8 mouse cellular contexts compared by ENCODE assay signal in genomic region chr3:96636448-96636847, GRCm38 (mm10). TPM values are rescaled to one million over a fixed set of nuclear protein-coding genes. Genes with fewer than 3 reads are reported as not detected.
DNase-seq lines count a peak whose midpoint lies in the region; ATAC-seq and TF ChIP-seq lines count a peak whose summit lies in the region.

No protein-coding gene starts in this region.

- H3K4me2 ChIP-seq in heart, embryonic 13.5 days, result peak overlapping the region; percentile 90
- peak overlapping the region; percentile 93 for H3K4me2 ChIP-seq in forebrain, embryonic 13.5 days
- H3K4me2 ChIP-seq in liver, embryonic 14.5 days (ENCODE audit: low read depth), result peak overlapping the region; percentile 93

- WGBS in heart, embryonic 13.5 days, result 60% methylated on average over 11 of the region's 11 CpGs
- WGBS in forebrain, embryonic 13.5 days, result 74% methylated on average over 11 of the region's 11 CpGs
- 48% methylated on average over 11 of the region's 11 CpGs for WGBS in liver, embryonic 14.5 days (ENCODE audit: insufficient replicate concordance)

- no peaks in the 10 kb centered on the region for H3K9me3 ChIP-seq in heart, embryonic 13.5 days
- no peaks in the 10 kb centered on the region for H3K9me3 ChIP-seq in forebrain, embryonic 13.5 days (replicated peaks)
- H3K9me3 ChIP-seq in liver, embryonic 14.5 days (ENCODE audit: control insufficient read depth, low read length), result no peaks in the 10 kb centered on the region

- peak overlapping the region; percentile 54 for H3ac ChIP-seq in C2C12 (ENCODE audit: control insufficient read depth, insufficient read length, low read depth)

- no peak for TF ChIP-seq EP300 in liver, embryonic 14.5 days (IDR thresholded peaks at IDR 0.05; ENCODE audit: low read depth)

- H3K4me3 ChIP-seq in heart, embryonic 13.5 days, result peak overlapping the region; percentile 81
- H3K4me3 ChIP-seq in C2C12 (ENCODE audit: insufficient read depth, poor library complexity, severe bottlenecking), result peak overlapping the region; percentile 68
- peak overlapping the region; percentile 90 for H3K4me3 ChIP-seq in forebrain, embryonic 13.5 days
- peak overlapping the region; percentile 6 to 99 for H3K4me3 ChIP-seq in liver, embryonic 14.5 days (ENCODE audit: insufficient read depth in 1 of 2, low read depth in 2 of 2, low read length in 2 of 2)

- TF ChIP-seq CTCF in C2C12 (IDR thresholded peaks at IDR 0.05; ENCODE audit: control insufficient read depth, insufficient read depth, insufficient read length), result no peak
- no peak for TF ChIP-seq CTCF in liver, embryonic 14.5 days (IDR thresholded peaks at IDR 0.05; ENCODE audit: low read depth)

- H3K36me3 ChIP-seq in heart, embryonic 13.5 days, result peaks cover 68% of the 10 kb centered on the region
- peaks cover 40% of the 10 kb centered on the region for H3K36me3 ChIP-seq in C2C12 (ENCODE audit: control insufficient read depth, insufficient read depth)
- peaks cover 50% of the 10 kb centered on the region for H3K36me3 ChIP-seq in forebrain, embryonic 13.5 days (ENCODE audit: poor library complexity, severe bottlenecking)
- peaks cover 13% of the 10 kb centered on the region for H3K36me3 ChIP-seq in liver, embryonic 14.5 days (replicated peaks; ENCODE audit: control insufficient read depth, insufficient read depth, low read depth)

- peaks cover 24% of the 10 kb centered on the region for H3K4me1 ChIP-seq in heart, embryonic 13.5 days
- peaks cover 21% of the 10 kb centered on the region for H3K4me1 ChIP-seq in forebrain, embryonic 13.5 days
- H3K4me1 ChIP-seq in liver, embryonic 14.5 days (replicated peaks; ENCODE audit: control insufficient read depth in 2 of 2, insufficient read depth in 2 of 2, low read length in 1 of 2), result peaks cover 11 to 13% of the 10 kb centered on the region in 2 experiments

- H3K79me2 ChIP-seq in C2C12 (ENCODE audit: control insufficient read depth, insufficient read depth), result peaks cover 30% of the 10 kb centered on the region

- no peak overlapping the region for H3K27ac ChIP-seq in heart, embryonic 13.5 days (replicated peaks)
- H3K27ac ChIP-seq in forebrain, embryonic 13.5 days, result no peak overlapping the region
- H3K27ac ChIP-seq in liver, embryonic 14.5 days, result no peak overlapping the region

- H3K79me3 ChIP-seq in C2C12 (ENCODE audit: low read depth), result peaks cover 18% of the 10 kb centered on the region

- peak overlapping the region; percentile 97 for H3K9ac ChIP-seq in heart, embryonic 13.5 days
- H3K9ac ChIP-seq in forebrain, embryonic 13.5 days, result peak overlapping the region; percentile 96
- H3K9ac ChIP-seq in liver, embryonic 14.5 days (replicated peaks), result peak overlapping the region; percentile 99

- no peak for DNase-seq in heart, postnatal 10 days
- DNase-seq in liver, embryonic 14.5 days (ENCODE audit: low read depth in 3 of 3, low spot score in 3 of 3), result no peak
- DNase-seq in MN1 (ENCODE audit: low spot score), result no peak
- DNase-seq in frontal cortex, postnatal 25 days (ENCODE audit: low spot score in 2 of 2), result no peak
- no peak for DNase-seq in urinary bladder, postnatal 25 days (ENCODE audit: low spot score)

- H3K27me3 ChIP-seq in heart, embryonic 13.5 days (replicated peaks), result no peaks in the 10 kb centered on the region
- no peaks in the 10 kb centered on the region for H3K27me3 ChIP-seq in C2C12 (ENCODE audit: control insufficient read depth, insufficient read depth, insufficient read length)
- H3K27me3 ChIP-seq in forebrain, embryonic 13.5 days, result no peaks in the 10 kb centered on the region
- H3K27me3 ChIP-seq in liver, embryonic 14.5 days (ENCODE audit: control insufficient read depth, insufficient read depth, low read length), result no peaks in the 10 kb centered on the region

- ATAC-seq in heart, embryonic 13.5 days (ENCODE audit: extremely low read depth, insufficient number of reproducible peaks, low FRiP score, low TSS enrichment), result no peak
- no peak for ATAC-seq in forebrain, embryonic 13.5 days
- no peak for ATAC-seq in liver, embryonic 14.5 days (ENCODE audit: insufficient read depth)

- intact Hi-C loops in heart, postnatal 10 days (cut with DNase I), result loop anchor here (5.0 kb wide), 1 partner anchor 61 kb away; the partner anchor contains the start of gene Pias3

TF ChIP-seq in C2C12, 6 proteins besides CTCF, POLR2A, EP300 and RAD21:
- TF ChIP-seq FOSL1 (IDR thresholded peaks at IDR 0.05; ENCODE audit: insufficient read depth, low read length, poor library complexity, severe bottlenecking) (no peak), MYOD1 (IDR thresholded peaks at IDR 0.05; ENCODE audit: control insufficient read depth, insufficient read length, low read depth) (no peak), USF1 (IDR thresholded peaks at IDR 0.05; ENCODE audit: low read depth) (no peak), MYOG (IDR thresholded peaks at IDR 0.05; ENCODE audit: control insufficient read depth, extremely low read depth, insufficient read length) (no peak), CEBPB (IDR thresholded peaks at IDR 0.05; ENCODE audit: low read depth) (no peak)

RNA-seq across cellular contexts. Expression of gene Gm42957, which starts 1.2 kb away (rescaled TPM):
- polyA plus RNA-seq in heart, embryonic 13.5 days (2015; fragmentation: Nextera tagmentation; extraction: Ambion mirVana), result 0.05 and 0.14 TPM in 2 replicates
- total RNA-seq in heart, postnatal 10 days (2021), result under 1 TPM in 1 of 2 experiments, not detected in 1; 0.20 TPM
- polyA plus RNA-seq in C2C12 (2012; fragmentation: generic; extraction: Trizol), result 0.01 TPM
- 0.06 and 0.10 TPM in 2 replicates for polyA plus RNA-seq in forebrain, embryonic 13.5 days (2015; fragmentation: Nextera tagmentation; extraction: Ambion mirVana)
- 0.02 TPM in 1 of 2 replicates, not detected in the other for polyA plus RNA-seq in liver, embryonic 14.5 days (2012; rRNA removed)
- not detected in 2 replicates for polyA plus RNA-seq in liver, embryonic 14.5 days (2014; fragmentation: Nextera tagmentation; extraction: Ambion mirVana)

RNA-seq across cellular contexts. Expression of gene Pex11b, which starts 1.3 kb away (rescaled TPM):
- 35.8 and 37.3 TPM in 2 replicates for polyA plus RNA-seq in heart, embryonic 13.5 days (2015; fragmentation: Nextera tagmentation; extraction: Ambion mirVana)
- 10 to 100 TPM; 30.3 to 35.3 TPM for total RNA-seq in heart, postnatal 10 days (2021)
- polyA plus RNA-seq in C2C12 (2012; fragmentation: generic; extraction: Trizol), result 19.9 TPM
- polyA plus RNA-seq in forebrain, embryonic 13.5 days (2015; fragmentation: Nextera tagmentation; extraction: Ambion mirVana), result 48.2 and 54.0 TPM in 2 replicates
- polyA plus RNA-seq in liver, embryonic 14.5 days (2012; rRNA removed), result 10.5 and 10.7 TPM in 2 replicates
- 15.7 and 19.1 TPM in 2 replicates for polyA plus RNA-seq in liver, embryonic 14.5 days (2014; fragmentation: Nextera tagmentation; extraction: Ambion mirVana)

RNA-seq across cellular contexts. Expression of gene Rbm8a, which starts 6.7 kb away (rescaled TPM):
- 80.7 and 84.5 TPM in 2 replicates for polyA plus RNA-seq in heart, embryonic 13.5 days (2015; fragmentation: Nextera tagmentation; extraction: Ambion mirVana)
- total RNA-seq in heart, postnatal 10 days (2021), result 10 to 100 TPM; 47.9 to 55.9 TPM
- 80.3 TPM for polyA plus RNA-seq in C2C12 (2012; fragmentation: generic; extraction: Trizol)
- 161 and 168 TPM in 2 replicates for polyA plus RNA-seq in forebrain, embryonic 13.5 days (2015; fragmentation: Nextera tagmentation; extraction: Ambion mirVana)
- polyA plus RNA-seq in liver, embryonic 14.5 days (2012; rRNA removed), result 11.6 and 22.8 TPM in 2 replicates
- 69.1 and 73.6 TPM in 2 replicates for polyA plus RNA-seq in liver, embryonic 14.5 days (2014; fragmentation: Nextera tagmentation; extraction: Ambion mirVana)

RNA-seq across cellular contexts. Expression of gene Itga10, which starts 8.9 kb away (rescaled TPM):
- polyA plus RNA-seq in heart, embryonic 13.5 days (2015; fragmentation: Nextera tagmentation; extraction: Ambion mirVana), result 0.82 and 1.1 TPM in 2 replicates
- total RNA-seq in heart, postnatal 10 days (2021), result 1 to 10 TPM in 1 of 2 experiments, under 1 TPM in 1; 0.60 to 1.5 TPM
- 1.2 TPM for polyA plus RNA-seq in C2C12 (2012; fragmentation: generic; extraction: Trizol)
- polyA plus RNA-seq in forebrain, embryonic 13.5 days (2015; fragmentation: Nextera tagmentation; extraction: Ambion mirVana), result 0.40 and 0.57 TPM in 2 replicates
- 0.42 and 0.47 TPM in 2 replicates for polyA plus RNA-seq in liver, embryonic 14.5 days (2012; rRNA removed)
- 0.05 TPM in 2 replicates for polyA plus RNA-seq in liver, embryonic 14.5 days (2014; fragmentation: Nextera tagmentation; extraction: Ambion mirVana)

RNA-seq across cellular contexts. Expression of gene Ankrd35, which starts 33.5 kb away (rescaled TPM):
- polyA plus RNA-seq in heart, embryonic 13.5 days (2015; fragmentation: Nextera tagmentation; extraction: Ambion mirVana), result 0.09 and 0.33 TPM in 2 replicates
- under 1 TPM; 0.55 to 0.60 TPM for total RNA-seq in heart, postnatal 10 days (2021)
- polyA plus RNA-seq in C2C12 (2012; fragmentation: generic; extraction: Trizol), result 0.09 TPM
- polyA plus RNA-seq in forebrain, embryonic 13.5 days (2015; fragmentation: Nextera tagmentation; extraction: Ambion mirVana), result 0.57 and 2.3 TPM in 2 replicates
- 0.26 and 0.39 TPM in 2 replicates for polyA plus RNA-seq in liver, embryonic 14.5 days (2012; rRNA removed)
- polyA plus RNA-seq in liver, embryonic 14.5 days (2014; fragmentation: Nextera tagmentation; extraction: Ambion mirVana), result 0.13 and 0.22 TPM in 2 replicates
